Mouse (Mus musculus) CD4-positive, CD25-positive, alpha-beta regulatory T cell, adult 4 months (primary cell): Measurements from ENCODE around the gene Rcn2. TPM values are rescaled to one million over a fixed set of nuclear protein-coding genes. Genes with fewer than 3 reads are reported as not detected.

Experiments used
- ATAC-seq: one replicate; pipeline ENCODE4 v1.8.0; 2017
- polyA plus RNA-seq, 2 experiments: library from polyadenylated mRNA; unstranded; fragments of 100-300 nt; shearing (Covaris generic); gene quantifications; one replicate each; pipeline ENCODE4 v1.2.1; 2017

Gene Rcn2
- polyA plus RNA-seq, 2 experiments from 2014 or later, result 10.9 to 16.8 TPM

DNA sequence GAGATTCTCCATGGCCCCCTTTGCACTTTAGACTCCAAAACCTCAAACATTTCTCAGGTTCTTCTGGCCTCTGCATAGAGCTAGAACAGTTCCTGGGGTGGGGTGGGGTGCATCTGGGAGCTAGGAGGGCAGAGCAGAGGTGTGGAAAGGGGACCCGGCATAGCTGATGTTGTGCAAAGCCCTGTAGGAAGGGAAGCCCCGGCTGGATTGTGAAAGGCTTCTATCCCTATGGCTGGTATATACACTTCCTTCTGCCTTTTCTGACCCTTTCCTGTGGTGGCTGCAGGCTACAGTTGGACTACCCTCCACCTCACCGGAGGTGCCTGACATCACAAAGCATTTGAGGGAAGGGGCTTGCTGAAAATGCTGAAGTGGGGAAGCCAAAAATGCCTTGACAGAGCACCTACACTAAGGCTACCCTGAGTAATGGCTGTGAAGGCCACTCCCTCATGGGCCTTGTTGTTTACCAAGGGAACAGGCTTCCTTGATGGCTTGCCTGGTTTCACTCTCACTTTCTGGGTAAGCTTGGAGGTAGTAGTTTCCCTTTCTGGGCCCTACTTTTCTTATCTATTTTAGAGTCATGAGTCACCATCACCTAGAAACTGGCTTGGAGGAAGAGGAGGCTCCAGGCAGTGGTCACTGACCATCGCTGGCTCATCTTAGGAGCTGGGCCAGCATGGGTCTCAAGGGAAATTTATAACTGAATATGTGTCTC lies 56.1 kb downstream of the Rcn2 start:
- ATAC-seq, result peak; percentile 60

GRCm38 (mm10) chr9:56100041-56100522 lies 58.4 kb downstream of the Rcn2 start:
- peak; percentile 36 for ATAC-seq

GRCm38 (mm10) chr9:56101022-56101421 lies 59.4 kb downstream of the Rcn2 start:
- ATAC-seq, result no peak

DNA sequence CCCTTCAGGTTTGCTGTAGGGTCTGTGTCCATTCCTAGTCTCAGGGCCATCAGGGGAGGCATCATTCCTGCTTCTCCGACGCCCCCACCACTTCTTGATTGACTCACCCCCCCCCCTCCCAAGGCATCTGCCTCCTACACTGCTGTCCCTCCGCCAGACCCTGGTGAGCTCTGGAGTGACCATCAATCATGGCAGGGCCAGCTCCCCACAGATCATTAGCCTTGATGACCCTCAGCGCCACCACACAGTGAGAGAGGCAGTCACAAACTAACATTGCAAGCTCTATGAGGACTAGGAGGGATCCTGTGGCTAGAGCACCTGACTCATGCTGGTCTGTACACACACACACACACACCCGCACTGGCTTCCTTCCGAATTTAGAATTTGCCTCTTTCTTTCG lies 63.3 kb downstream of the Rcn2 start:
- no peak for ATAC-seq

GRCm38 (mm10) chr9:56106274-56107072 lies 64.8 kb downstream of the Rcn2 start:
- ATAC-seq, result no peak

- ATAC-seq, result no peak
These were observed 65.9 kb downstream of the Rcn2 start for GRCm38 (mm10) chr9:56107527-56107926.

- no peak for ATAC-seq
These were observed 66.5 kb downstream of the Rcn2 start for GRCm38 (mm10) chr9:56108174-56108573.

Other genes starting within 250 kb of the Rcn2 start
- gene Scaper, start 103.7 kb upstream of the Rcn2 start, polyA plus RNA-seq, result 10 to 100 TPM; 22.3 to 25.7 TPM
- gene 4930563M21Rik, start 31.3 kb upstream of the Rcn2 start, polyA plus RNA-seq, result not detected
- gene Pstpip1, start 48.1 kb downstream of the Rcn2 start, polyA plus RNA-seq, result 10 to 100 TPM; 33.1 to 56.6 TPM
- gene Tspan3, start 123.6 kb downstream of the Rcn2 start, polyA plus RNA-seq, result 10 to 100 TPM; 49.3 to 51.4 TPM